Mouse (Mus musculus) neural tube, embryonic 11.5 days (tissue): ENCODE data around the gene Mst1. TPM values are rescaled to one million over a fixed set of nuclear protein-coding genes. Genes with fewer than 3 reads are reported as not detected.

Experiments
- ATAC-seq: fragments of 200-750 bp; cut with Nextera tagmentation; 2 replicates; pipeline ENCODE4 v1.8.0; 2017; ENCODE audit warnings: moderate number of reproducible peaks, mild to moderate bottlenecking, moderate TSS enrichment, moderate library complexity; ENCODE audit not compliant: insufficient read depth, low FRiP score, low TSS enrichment
- DNase-seq: peaks from one replicate; pipeline ENCODE4 v3.0.0-alpha.2; 2015; ENCODE audit warnings: low spot score
- H3K27ac ChIP-seq: fragments of 300-500 bp; sonication (generic); 2 replicates; pipeline ENCODE4 v1.5.1; 2014; ENCODE audit warnings: low read depth, mild to moderate bottlenecking, low read length
- H3K27me3 ChIP-seq: fragments of 300-500 bp; sonication (generic); 2 replicates; pipeline ENCODE4 v1.6.1; 2014; ENCODE audit warnings: mild to moderate bottlenecking, low read length, mixed read lengths; ENCODE audit not compliant: control insufficient read depth, insufficient read depth
- H3K36me3 ChIP-seq: fragments of 300-500 bp; sonication (generic); 2 replicates; pipeline ENCODE4 v1.6.1; 2014; ENCODE audit warnings: mild to moderate bottlenecking, low read length, moderate library complexity, mixed read lengths; ENCODE audit not compliant: control insufficient read depth, insufficient read depth
- H3K4me1 ChIP-seq: fragments of 300-500 bp; sonication (generic); 2 replicates; pipeline ENCODE4 v1.6.1; 2014; ENCODE audit warnings: low read length, mixed read lengths; ENCODE audit not compliant: control insufficient read depth, insufficient read depth
- H3K4me2 ChIP-seq: fragments of 300-500 bp; sonication (generic); 2 replicates; pipeline ENCODE4 v1.6.1; 2014; ENCODE audit warnings: low read depth, mild to moderate bottlenecking, moderate library complexity
- H3K4me3 ChIP-seq: fragments of 300-500 bp; sonication (generic); 2 replicates; pipeline ENCODE4 v1.5.1; 2014; ENCODE audit warnings: low read depth, low read length
- H3K9ac ChIP-seq: fragments of 300-500 bp; sonication (generic); 2 replicates; pipeline ENCODE4 v1.6.1; 2014; ENCODE audit warnings: mild to moderate bottlenecking, low read length
- H3K9me3 ChIP-seq: fragments of 300-500 bp; sonication (generic); 2 replicates; pipeline ENCODE4 v1.6.1; 2016; ENCODE audit warnings: low read length; ENCODE audit not compliant: control insufficient read depth
- WGBS: fragments of 180-500 bp; shearing (Covaris S2); extraction: QIAGEN DNeasy Blood & Tissue Kit; methylation state at CpG from one replicate; pipeline ENCODE4 v1.1.7; 2014; 5-methylcytosine and 5-hydroxymethylcytosine counted together
- polyA plus RNA-seq: library from polyadenylated mRNA; unstranded; fragments of >200 nt; fragmentation: Nextera tagmentation; extraction: Ambion mirVana; gene quantifications from 2 replicates; pipeline ENCODE4 v1.2.1, GENCODE M21; 2014

Gene Mst1
- polyA plus RNA-seq, 1 experiment from 2014 or later: 1.0 TPM

- DNase-seq (peak; percentile 82), ATAC-seq (no peak)
- Histone ChIP-seq H3K4me3 (no peak overlapping the region), H3K27me3 (no peaks in the 10 kb centered on the region), H3K27ac (no peak overlapping the region), H3K4me1 (no peaks in the 10 kb centered on the region), H3K9ac (no peak overlapping the region), H3K36me3 (peaks cover 4% of the 10 kb centered on the region; the same call in 1 of the 2 replicates), H3K9me3 (no peaks in the 10 kb centered on the region), H3K4me2 (no peak overlapping the region)
- 20% methylated on average over 8 of the region's 8 CpGs for WGBS
These were observed 12.3 kb upstream of the Mst1 start for GRCm38 (mm10) chr9:108067900-108068299.

DNA sequence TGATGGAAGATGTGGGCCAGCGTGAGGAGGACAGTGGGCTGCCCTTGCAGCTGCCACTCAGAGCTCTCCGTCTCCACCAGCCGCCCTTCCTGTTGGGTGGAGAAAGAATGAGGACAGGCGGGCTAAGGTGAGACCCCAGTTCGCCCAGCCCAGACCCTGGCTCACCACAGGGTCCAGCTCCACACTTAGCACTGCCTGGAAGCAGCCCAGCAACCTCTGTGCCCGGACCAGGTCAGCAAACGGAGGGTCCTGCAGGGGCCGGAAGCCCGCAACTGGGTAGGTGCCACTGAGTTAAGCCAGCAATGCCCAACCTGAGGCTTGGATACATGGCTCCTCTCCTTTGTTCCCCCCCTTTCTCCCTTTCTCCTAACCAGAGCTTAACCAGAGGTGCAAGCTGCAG, 11.2 kb upstream of the Mst1 start:
- Histone ChIP-seq H3K27me3 (no peaks in the 10 kb centered on the region), H3K4me3 (no peak overlapping the region), H3K4me1 (no peaks in the 10 kb centered on the region), H3K36me3 (peaks cover 2% of the 10 kb centered on the region; the same call in 1 of the 2 replicates), H3K27ac (no peak overlapping the region), H3K9ac (no peak overlapping the region), H3K9me3 (no peaks in the 10 kb centered on the region), H3K4me2 (no peak overlapping the region)
- WGBS: 85% methylated on average over 9 of the region's 9 CpGs
- no peak for ATAC-seq
- DNase-seq: no peak

DNA sequence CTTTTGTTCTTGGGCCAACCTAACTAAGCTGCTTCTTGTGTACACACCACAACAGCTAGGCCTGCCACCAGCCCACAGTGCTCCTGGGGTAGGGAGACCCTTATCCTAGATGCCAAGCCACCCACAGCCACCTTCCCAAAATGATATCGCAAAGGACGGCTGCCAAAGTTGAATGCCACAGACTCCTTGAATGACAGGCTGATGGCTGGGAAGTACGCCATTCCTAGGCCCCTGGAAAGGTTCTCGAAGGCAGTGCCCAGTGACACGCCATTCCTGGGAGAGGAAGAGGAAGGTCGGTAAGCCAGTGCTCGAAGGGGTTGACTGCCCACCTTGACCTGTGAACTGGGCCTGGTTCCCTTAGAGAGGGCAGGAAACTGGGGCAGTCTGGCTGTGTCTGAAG, 10.7 kb upstream of the Mst1 start:
- ATAC-seq (no peak), DNase-seq (no peak)
- no peaks in the 10 kb centered on the region for H3K9me3 ChIP-seq

GRCm38 (mm10) chr9:108071801-108072200, 8.4 kb upstream of the Mst1 start:
- no peak overlapping the region for H3K27ac ChIP-seq
- no peaks in the 10 kb centered on the region for H3K36me3 ChIP-seq
- WGBS: 92% methylated on average over 4 of the region's 4 CpGs
- no peak overlapping the region for H3K4me2 ChIP-seq
- H3K4me3 ChIP-seq: no peak overlapping the region
- DNase-seq (no peak), ATAC-seq (no peak)
- no peaks in the 10 kb centered on the region for H3K9me3 ChIP-seq
- no peaks in the 10 kb centered on the region for H3K27me3 ChIP-seq
- no peaks in the 10 kb centered on the region for H3K4me1 ChIP-seq
- H3K9ac ChIP-seq: no peak overlapping the region

More for the DNA sequence above, 10.7 kb upstream of the Mst1 start:
- Histone ChIP-seq H3K4me3 (no peak overlapping the region), H3K4me1 (no peaks in the 10 kb centered on the region), H3K36me3 (no peaks in the 10 kb centered on the region; the same call in 1 of the 2 replicates), H3K27ac (no peak overlapping the region), H3K9ac (no peak overlapping the region), H3K27me3 (no peaks in the 10 kb centered on the region), H3K4me2 (no peak overlapping the region)
- WGBS: 96% methylated on average over 7 of the region's 7 CpGs

- H3K4me3 ChIP-seq: no peak overlapping the region
- H3K4me1 ChIP-seq: no peaks in the 10 kb centered on the region
- DNase-seq: no peak
- no peak overlapping the region for H3K9ac ChIP-seq
- no peak overlapping the region for H3K27ac ChIP-seq
- H3K4me2 ChIP-seq: no peak overlapping the region
- no peaks in the 10 kb centered on the region for H3K27me3 ChIP-seq
- no peaks in the 10 kb centered on the region for H3K9me3 ChIP-seq
- no peaks in the 10 kb centered on the region for H3K36me3 ChIP-seq
- 75% methylated on average over 9 of the region's 9 CpGs for whole genome bisulfite sequencing
- ATAC-seq: no peak
These were observed 7.7 kb upstream of the Mst1 start for GRCm38 (mm10) chr9:108072481-108072924.

- 70% methylated on average over 7 of the region's 7 CpGs for WGBS
- no peaks in the 10 kb centered on the region for H3K36me3 ChIP-seq
- no peak overlapping the region for H3K4me3 ChIP-seq
- no peaks in the 10 kb centered on the region for H3K27me3 ChIP-seq
- no peak overlapping the region for H3K9ac ChIP-seq
- DNase-seq (no peak), ATAC-seq (no peak)
- no peak overlapping the region for H3K27ac ChIP-seq
- H3K9me3 ChIP-seq: no peaks in the 10 kb centered on the region
- H3K4me1 ChIP-seq: peaks cover 3% of the 10 kb centered on the region; the same call in 1 of the 2 replicates
- no peak overlapping the region for H3K4me2 ChIP-seq
These were observed 6.9 kb upstream of the Mst1 start for GRCm38 (mm10) chr9:108073141-108073930.

- Histone ChIP-seq H3K9me3 (no peaks in the 10 kb centered on the region), H3K4me2 (no peak overlapping the region), H3K36me3 (peaks cover 16% of the 10 kb centered on the region), H3K27ac (no peak overlapping the region), H3K4me1 (peaks cover 7% of the 10 kb centered on the region; the same call in 1 of the 2 replicates), H3K27me3 (peaks cover 33% of the 10 kb centered on the region), H3K9ac (no peak overlapping the region), H3K4me3 (no peak overlapping the region)
- DNase-seq: no peak
- WGBS: 5% methylated on average over 19 of the region's 19 CpGs
- no peak for ATAC-seq
These were observed 2.3 kb downstream of the Mst1 start for GRCm38 (mm10) chr9:108082549-108082948.

GRCm38 (mm10) chr9:108082988-108083431, 2.8 kb downstream of the Mst1 start, which contains the start of gene Rnf123:
Gene Rnf123, minus strand, starts transcription at chr9:108083346.
- WGBS: 36% methylated on average over 12 of the region's 12 CpGs
- Histone ChIP-seq H3K27me3 (peaks cover 33% of the 10 kb centered on the region), H3K4me3 (no peak within 1 kb of the TSS), H3K9ac (no peak within 1 kb of the TSS), H3K4me1 (peaks cover 7% of the 10 kb centered on the region; the same call in 1 of the 2 replicates), H3K36me3 (peaks cover 16% of the 10 kb centered on the region), H3K4me2 (no peak within 1 kb of the TSS), H3K9me3 (no peaks in the 10 kb centered on the region), H3K27ac (no peak within 1 kb of the TSS)
- ATAC-seq (no peak), DNase-seq (no peak)

GRCm38 (mm10) chr9:108083561-108083960, 3.3 kb downstream of the Mst1 start:
- no peak overlapping the region for H3K4me3 ChIP-seq
- no peak overlapping the region for H3K4me2 ChIP-seq
- no peaks in the 10 kb centered on the region for H3K9me3 ChIP-seq
- WGBS: 85% methylated on average over 6 of the region's 6 CpGs
- H3K27me3 ChIP-seq: peaks cover 33% of the 10 kb centered on the region
- DNase-seq (no peak), ATAC-seq (no peak)
- peaks cover 2% of the 10 kb centered on the region; the same call in 1 of the 2 replicates for H3K4me1 ChIP-seq
- H3K9ac ChIP-seq: no peak overlapping the region
- H3K27ac ChIP-seq: no peak overlapping the region
- H3K36me3 ChIP-seq: peaks cover 16% of the 10 kb centered on the region
